Mouse (Mus musculus) olfactory bulb, adult 2 months (tissue): ENCODE data around the gene Pdzd7. TPM values are rescaled to one million over a fixed set of nuclear protein-coding genes. Genes with fewer than 3 reads are reported as not detected.

Experiments used
- H3K27ac ChIP-seq: fragments of 200-500 bp; 2 replicates; pipeline ENCODE4 v1.5.1; 2012; ENCODE audit warnings: low read depth, low read length; ENCODE audit not compliant: insufficient read depth
- H3K4me1 ChIP-seq: fragments of 200-500 bp; 2 replicates; pipeline ENCODE4 v1.6.1; 2012; ENCODE audit warnings: low read length; ENCODE audit not compliant: control insufficient read depth, insufficient read depth
- H3K4me3 ChIP-seq: fragments of 200-500 bp; 2 replicates; pipeline ENCODE4 v1.5.1; 2012; ENCODE audit warnings: mild to moderate bottlenecking, low read depth, low read length, moderate library complexity; ENCODE audit not compliant: insufficient read depth
- CTCF ChIP-seq: fragments of 200-500 bp; IDR thresholded peaks from 2 replicates; pipeline ENCODE4 v1.5.1; 2012; ENCODE audit warnings: low read depth, mild to moderate bottlenecking, low read length, moderate library complexity; ENCODE audit not compliant: insufficient read depth
- POLR2A ChIP-seq: fragments of 200-500 bp; IDR thresholded peaks from 2 replicates; pipeline ENCODE4 v1.6.1; 2012; ENCODE audit warnings: mild to moderate bottlenecking, low read depth, low read length, moderate library complexity; ENCODE audit not compliant: insufficient read depth
- WGBS: fragments of 180-500 bp; shearing (Covaris S2); methylation state at CpG from one replicate; pipeline ENCODE4 v1.1.7; 2018; 5-methylcytosine and 5-hydroxymethylcytosine counted together
- polyA plus RNA-seq: library from polyadenylated mRNA; stranded (reverse); fragments of >200 nt; gene quantifications from 2 replicates; pipeline ENCODE4 v1.2.4, GENCODE M21; 2012; ENCODE audit warnings: low replicate concordance; ENCODE audit not compliant: missing spikeins, insufficient read depth, insufficient read length

Gene Pdzd7
- polyA plus RNA-seq, 1 experiment: not detected

DNA sequence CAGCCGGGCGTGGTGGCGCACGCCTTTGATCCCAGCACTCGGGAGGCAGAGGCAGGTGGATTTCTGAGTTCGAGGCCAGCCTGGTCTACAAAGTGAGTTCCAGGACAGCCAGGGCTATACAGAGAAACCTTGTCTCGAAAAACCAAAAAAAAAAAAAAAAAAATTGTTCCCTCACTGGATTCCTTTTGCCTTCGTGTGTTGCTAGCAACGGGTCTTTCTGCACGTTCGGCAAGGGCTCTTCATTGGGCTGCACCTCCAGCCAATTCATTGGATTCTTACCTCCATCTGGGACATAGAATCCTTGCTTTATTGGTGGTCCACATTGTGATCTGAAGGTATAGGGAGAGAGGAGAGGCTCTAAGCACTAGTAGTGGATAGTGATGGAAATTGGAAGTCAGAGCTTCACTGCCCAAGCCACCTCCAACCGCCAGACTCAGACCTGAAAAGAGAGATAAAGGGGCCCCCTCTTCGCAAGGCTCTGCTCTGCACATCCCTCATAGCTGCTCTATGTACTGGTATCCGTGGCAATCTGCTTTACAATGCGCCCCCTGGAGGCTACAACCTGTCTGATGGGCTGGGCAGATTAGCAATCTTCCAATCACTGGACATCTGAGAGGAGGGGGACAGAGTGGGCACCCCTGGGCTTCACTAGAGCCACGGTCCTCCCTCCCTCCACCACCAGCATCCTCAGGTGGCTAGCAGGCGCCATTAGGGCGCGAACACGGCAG lies 18.2 kb upstream of the Pdzd7 start:
- H3K27ac ChIP-seq: no peak overlapping the region
- H3K4me1 ChIP-seq: 0 out of 2 replicates have a peak, but pooled peaks cover 6% of the 10 kb centered on the region
- WGBS: 48% methylated on average over 20 of the region's 20 CpGs
- H3K4me3 ChIP-seq: no peak overlapping the region
- TF ChIP-seq POLR2A (no peak), CTCF (peak; percentile 35; the same call in 1 of the 2 replicates)

DNA sequence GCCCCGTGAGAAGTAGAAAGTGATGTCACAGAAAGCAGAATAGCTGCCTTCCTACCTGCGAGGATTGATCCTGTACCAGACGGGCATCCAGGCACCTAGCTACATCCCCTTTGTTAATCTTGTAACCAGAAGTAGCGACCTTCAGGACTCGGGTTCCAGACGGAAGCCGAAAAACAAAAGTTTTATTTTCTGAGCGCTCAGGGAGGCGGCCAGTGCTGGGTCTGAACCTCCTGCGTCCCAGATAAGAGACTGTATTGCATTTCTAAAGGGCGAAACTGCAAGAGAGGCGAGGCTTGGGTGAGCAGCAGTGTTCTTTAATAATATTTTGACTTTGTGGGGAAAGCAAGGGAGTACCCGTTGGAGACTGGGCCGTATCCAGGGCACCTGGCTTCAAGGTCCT lies 13.3 kb upstream of the Pdzd7 start:
- Histone ChIP-seq H3K4me1 (peaks cover 22% of the 10 kb centered on the region), H3K27ac (peak overlapping the region; percentile 100), H3K4me3 (peak overlapping the region; percentile 90)
- under 1% methylated on average over 14 of the region's 14 CpGs for WGBS
- TF ChIP-seq CTCF: no peak
- no peak for TF ChIP-seq POLR2A

DNA sequence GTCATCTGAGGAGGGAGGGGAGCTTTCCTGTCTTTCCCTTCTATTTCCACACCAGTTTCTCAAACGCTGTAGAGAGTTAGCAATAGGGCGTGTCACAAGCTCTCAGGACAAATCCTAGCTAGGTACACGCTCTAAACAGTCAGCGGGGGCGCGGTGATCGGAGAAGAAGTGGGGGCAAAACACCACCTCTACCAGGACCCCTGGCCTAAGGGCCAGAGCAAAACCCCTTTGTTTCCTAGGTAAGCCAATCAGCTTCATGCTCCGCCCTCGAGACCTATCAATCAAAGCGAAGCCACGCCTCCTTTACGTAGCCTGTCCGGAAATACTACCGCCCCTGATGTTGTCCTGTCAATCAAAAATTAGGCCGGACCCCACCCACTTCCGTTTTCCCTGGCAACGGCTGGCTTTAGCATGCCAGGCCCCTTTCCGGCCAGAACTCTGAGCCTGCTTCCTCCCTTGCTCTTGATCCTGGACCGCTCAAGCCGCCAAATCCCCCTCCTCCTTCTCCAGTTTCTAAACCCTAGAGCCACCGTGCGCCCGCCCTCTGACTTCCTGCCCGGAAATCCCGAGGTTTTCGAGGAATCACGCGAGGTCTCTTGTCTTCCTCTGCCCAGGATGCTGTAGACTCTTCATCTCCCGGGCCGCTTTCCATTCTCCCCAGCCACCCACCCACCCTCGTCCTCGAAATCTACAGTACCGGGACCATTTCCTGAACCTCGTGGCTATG lies 12.8 kb upstream of the Pdzd7 start:
- WGBS: under 1% methylated on average over 34 of the region's 34 CpGs
- peak overlapping the region; percentile 100 for H3K27ac ChIP-seq

DNA sequence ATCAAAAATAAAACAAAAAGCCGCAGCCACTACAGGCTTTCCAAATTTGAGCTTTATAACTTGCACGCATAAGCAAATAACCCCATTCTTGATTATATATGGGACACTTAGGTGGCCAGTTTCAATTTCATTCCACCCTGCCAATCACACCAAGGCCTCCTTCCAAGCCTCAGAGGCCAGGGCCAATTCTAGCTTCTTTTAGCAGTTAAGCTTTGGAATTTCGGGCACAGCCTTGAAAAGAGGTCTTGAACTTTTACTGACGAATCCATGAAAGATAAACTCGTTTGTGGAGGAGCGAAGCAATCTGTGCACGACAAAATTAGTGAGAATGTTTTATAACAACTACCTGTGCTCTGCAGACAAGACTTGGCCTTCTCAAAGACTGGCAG lies 12.2 kb upstream of the Pdzd7 start:
- Histone ChIP-seq H3K4me3 (peak overlapping the region; percentile 90), H3K4me1 (peaks cover 24% of the 10 kb centered on the region), H3K27ac (peak overlapping the region; percentile 89)
- WGBS: 30% methylated on average over 7 of the region's 7 CpGs
- TF ChIP-seq CTCF (no peak), POLR2A (no peak)

More for the DNA sequence above, 12.8 kb upstream of the Pdzd7 start:
- Histone ChIP-seq H3K4me3 (peak overlapping the region; percentile 90), H3K4me1 (peaks cover 24% of the 10 kb centered on the region)
- TF ChIP-seq POLR2A (peak; percentile 32; the same call in 1 of the 2 replicates), CTCF (no peak)

DNA sequence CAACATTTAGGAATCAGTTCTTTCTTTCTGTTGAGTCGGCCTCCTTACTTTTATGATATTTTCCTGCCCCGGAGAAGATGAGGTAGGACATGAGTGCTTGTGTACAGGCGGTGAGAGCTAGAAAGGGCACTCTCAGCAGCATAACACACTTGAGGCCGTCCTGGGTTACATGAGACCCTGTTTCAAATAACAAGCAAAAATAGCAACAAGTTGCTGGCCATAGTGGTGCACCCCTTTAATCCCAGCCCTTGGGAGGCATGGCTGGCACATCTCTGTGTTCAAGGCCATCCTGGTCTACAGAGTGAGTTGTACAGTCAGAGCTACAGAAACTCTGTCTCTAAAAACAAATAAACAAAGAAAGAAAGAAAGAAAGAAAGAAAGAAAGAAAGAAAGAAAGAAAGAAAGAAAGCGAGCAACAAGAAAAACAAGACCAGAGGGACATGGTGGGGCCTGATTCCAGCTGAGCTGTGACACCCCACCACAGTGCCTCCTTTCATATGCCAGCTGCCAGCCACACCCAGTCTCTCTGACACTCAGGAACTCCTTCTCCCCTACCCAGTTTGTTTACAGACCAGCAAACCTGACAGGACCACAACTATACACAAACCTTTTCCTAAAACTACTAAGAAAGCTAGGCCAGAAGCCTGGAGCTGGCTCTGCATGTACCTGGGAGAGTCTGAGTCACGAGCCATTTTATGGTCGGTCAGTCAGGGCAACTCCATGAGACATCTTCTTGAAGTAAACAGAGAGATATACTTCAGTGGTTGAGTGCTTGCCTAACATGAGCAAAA lies 11.6 kb upstream of the Pdzd7 start:
- TF ChIP-seq POLR2A: no peak
- TF ChIP-seq CTCF: no peak
- H3K4me3 ChIP-seq: no peak overlapping the region
- WGBS: 69% methylated on average over 7 of the region's 7 CpGs
- H3K4me1 ChIP-seq: peaks cover 24% of the 10 kb centered on the region
- H3K27ac ChIP-seq: peak overlapping the region; percentile 46; the same call in 1 of the 2 replicates

DNA sequence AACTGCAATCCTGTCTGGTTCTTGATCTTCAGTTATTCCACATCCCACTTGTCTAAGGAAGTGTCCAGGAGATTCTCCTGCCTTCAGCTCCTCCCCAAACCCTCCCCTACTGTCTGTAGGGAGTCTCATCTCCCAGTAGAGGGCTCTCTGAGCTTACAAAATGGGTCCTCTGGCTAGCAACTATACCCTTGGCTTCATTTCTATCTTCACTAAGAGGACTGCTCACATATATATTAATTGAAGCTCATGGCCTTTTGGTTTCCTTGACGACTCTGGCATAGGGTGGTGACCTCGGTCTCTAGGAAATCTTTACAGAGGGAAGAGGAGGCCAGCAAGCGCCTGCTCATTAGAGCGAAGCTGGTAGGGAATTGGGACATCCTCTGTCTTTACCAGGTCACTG lies 10.8 kb upstream of the Pdzd7 start:
- no peak overlapping the region for H3K4me3 ChIP-seq
- 43% methylated on average over 4 of the region's 4 CpGs for WGBS
- TF ChIP-seq CTCF (no peak), POLR2A (no peak)
- peaks cover 24% of the 10 kb centered on the region for H3K4me1 ChIP-seq
- no peak overlapping the region for H3K27ac ChIP-seq

DNA sequence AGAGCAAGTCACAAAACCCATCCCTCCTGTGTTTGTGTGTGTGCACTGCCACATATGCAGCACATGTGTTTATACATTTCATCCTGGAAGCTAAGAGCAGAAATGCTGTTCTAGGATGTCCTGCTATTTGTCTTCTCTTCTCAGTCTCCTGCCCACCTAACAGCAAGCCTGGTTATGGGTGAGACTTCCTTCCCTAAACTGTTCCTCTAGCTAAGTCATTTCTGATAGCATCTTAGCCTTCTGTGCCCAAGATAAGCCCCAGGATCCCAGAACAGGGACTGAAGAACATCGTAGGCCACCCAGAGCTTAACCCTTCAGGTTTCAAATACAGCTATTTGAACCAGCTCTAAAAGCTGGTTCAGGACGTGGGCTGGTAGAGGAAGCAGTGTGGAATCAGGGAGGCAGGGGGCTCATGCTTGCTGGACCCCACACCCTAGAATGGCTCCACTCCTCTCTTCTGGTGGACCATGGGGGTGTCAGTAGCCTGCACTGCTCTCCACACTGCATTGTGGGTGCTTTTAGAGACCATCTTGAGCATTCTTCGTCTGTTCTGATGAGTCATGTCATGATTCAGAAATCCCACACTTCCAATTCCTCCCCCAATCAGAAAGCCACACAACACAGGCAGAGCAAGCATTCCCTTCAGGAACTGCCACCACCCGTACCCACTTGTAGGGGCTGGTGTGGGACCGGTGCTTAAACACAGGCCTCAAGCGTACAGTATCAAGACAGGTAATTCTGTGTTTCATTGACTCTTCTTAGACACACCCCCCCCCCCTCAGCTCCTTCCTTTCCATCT lies 9.6 kb upstream of the Pdzd7 start:
- TF ChIP-seq CTCF (no peak), POLR2A (no peak)
- H3K27ac ChIP-seq: peak overlapping the region; percentile 52

DNA sequence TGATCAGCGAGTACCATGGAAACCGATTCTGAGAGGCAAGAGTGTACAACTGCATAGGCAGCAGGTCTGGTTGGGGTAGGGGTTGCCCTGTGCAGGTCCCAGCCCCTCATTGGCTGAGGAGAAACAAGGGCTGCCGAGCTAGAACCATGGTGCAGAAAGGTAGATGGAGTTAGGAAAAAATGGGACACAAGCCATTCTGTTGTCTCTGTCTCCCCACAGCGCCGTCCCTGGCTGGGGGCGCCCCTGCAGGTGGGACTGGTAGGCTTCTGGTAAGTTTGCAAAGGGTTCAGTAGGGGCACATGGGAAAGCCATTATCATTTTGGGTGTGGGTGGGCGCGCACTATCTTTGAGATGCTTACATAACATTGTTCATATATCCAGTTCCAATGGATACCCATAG lies 7.9 kb upstream of the Pdzd7 start:
- TF ChIP-seq CTCF (no peak), POLR2A (no peak)
- peaks cover 43% of the 10 kb centered on the region for H3K4me1 ChIP-seq
- WGBS: 89% methylated on average over 8 of the region's 8 CpGs
- H3K4me3 ChIP-seq: no peak overlapping the region
- no peak overlapping the region for H3K27ac ChIP-seq

More for the DNA sequence above, 9.6 kb upstream of the Pdzd7 start:
- Histone ChIP-seq H3K4me1 (peaks cover 32% of the 10 kb centered on the region), H3K4me3 (no peak overlapping the region)
- 44% methylated on average over 6 of the region's 6 CpGs for WGBS
